Mouse (Mus musculus) heart, embryonic 10.5 days (tissue): ENCODE data around the gene A730061H03Rik. TPM values are rescaled to one million over a fixed set of nuclear protein-coding genes. Genes with fewer than 3 reads are reported as not detected.

Experiments
- DNase-seq: peaks from one replicate; pipeline ENCODE4 v3.0.0-alpha.2; 2017; ENCODE audit warnings: low spot score
- H3K27ac ChIP-seq: fragments of 300-500 bp; sonication (generic); 2 replicates; pipeline ENCODE4 v1.5.1; 2016; ENCODE audit warnings: mild to moderate bottlenecking
- H3K27me3 ChIP-seq: fragments of 300-500 bp; sonication (generic); 2 replicates; pipeline ENCODE4 v1.6.1; 2016; ENCODE audit warnings: mild to moderate bottlenecking; ENCODE audit not compliant: poor library complexity, insufficient read depth, severe bottlenecking
- H3K36me3 ChIP-seq: fragments of 300-500 bp; sonication (generic); 2 replicates; pipeline ENCODE4 v1.6.1; 2016; ENCODE audit warnings: mild to moderate bottlenecking, moderate library complexity
- H3K4me1 ChIP-seq: fragments of 300-500 bp; sonication (generic); 2 replicates; pipeline ENCODE4 v1.6.1; 2016; ENCODE audit warnings: mild to moderate bottlenecking
- H3K4me3 ChIP-seq: fragments of 300-500 bp; sonication (generic); 2 replicates; pipeline ENCODE4 v1.5.1; 2016; ENCODE audit warnings: mild to moderate bottlenecking, moderate library complexity
- H3K9me3 ChIP-seq: fragments of 300-500 bp; sonication (generic); 2 replicates; pipeline ENCODE4 v1.6.1; 2016; ENCODE audit warnings: mild to moderate bottlenecking, moderate library complexity
- WGBS: fragments of 180-500 bp; shearing (Covaris S2); methylation state at CpG from one replicate; pipeline ENCODE4 v1.1.7; 2016; 5-methylcytosine and 5-hydroxymethylcytosine counted together
- polyA plus RNA-seq: library from polyadenylated mRNA; unstranded; fragments of >200 nt; fragmentation: Nextera tagmentation; extraction: Ambion mirVana; gene quantifications from 2 replicates; pipeline ENCODE4 v1.2.1, GENCODE M21; 2016

A730061H03Rik gene
- polyA plus RNA-seq, 1 experiment from 2014 or later, result 1.3 TPM

DNA sequence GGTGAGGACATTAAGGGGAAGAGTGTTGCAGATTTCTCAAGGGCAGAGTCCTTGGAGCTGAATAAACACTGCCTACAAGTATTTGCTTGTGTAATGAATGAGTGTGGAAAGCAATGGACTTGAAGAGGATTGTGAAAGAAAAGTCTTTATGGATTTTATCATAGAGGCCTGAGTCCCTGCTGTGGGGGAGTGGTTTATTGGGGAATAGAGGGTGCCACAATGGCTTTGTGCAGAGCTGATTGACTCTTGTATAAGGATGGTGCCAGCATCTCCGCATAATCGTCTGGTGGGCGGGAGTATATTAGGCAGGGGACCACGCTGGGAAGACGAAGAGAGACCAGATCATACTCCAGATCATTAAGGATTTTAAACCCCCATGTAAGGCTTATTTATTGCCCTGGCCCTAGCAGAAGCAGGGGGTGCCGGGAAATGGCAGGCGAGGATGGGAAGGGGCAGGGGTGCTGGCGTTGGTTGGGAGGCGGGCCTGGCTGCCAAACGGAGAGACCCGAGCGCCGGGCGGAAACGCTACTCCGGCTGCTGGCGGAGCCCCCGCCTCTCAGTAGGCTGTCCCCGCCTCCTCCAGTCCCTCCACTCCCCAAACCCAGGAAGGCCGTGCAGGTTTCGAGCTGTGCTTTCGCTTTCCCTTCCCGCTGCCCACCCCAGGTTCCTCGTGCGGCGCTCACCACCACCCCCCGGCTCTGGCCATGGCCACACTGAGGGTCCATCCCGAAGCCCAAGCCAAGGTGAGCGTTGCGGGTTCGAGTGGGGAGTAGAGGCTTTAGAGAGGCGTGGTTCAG, 17.9 kb upstream of the A730061H03Rik start, which contains the start of gene Psme1:
Gene Psme1 (plus strand): TSS at position 253 of the 797 bp plus-strand sequence.
- no peaks in the 10 kb centered on the region for H3K27me3 ChIP-seq
- peaks cover 28% of the 10 kb centered on the region for H3K36me3 ChIP-seq
- peak; percentile 93 for DNase-seq
- H3K4me1 ChIP-seq, result peaks cover 44% of the 10 kb centered on the region
- under 1% methylated on average over 31 of the region's 32 CpGs for WGBS
- peak within 1 kb of the TSS; percentile 94 for H3K27ac ChIP-seq
- peak within 1 kb of the TSS; percentile 84 for H3K4me3 ChIP-seq
- H3K9me3 ChIP-seq, result no peaks in the 10 kb centered on the region

DNA sequence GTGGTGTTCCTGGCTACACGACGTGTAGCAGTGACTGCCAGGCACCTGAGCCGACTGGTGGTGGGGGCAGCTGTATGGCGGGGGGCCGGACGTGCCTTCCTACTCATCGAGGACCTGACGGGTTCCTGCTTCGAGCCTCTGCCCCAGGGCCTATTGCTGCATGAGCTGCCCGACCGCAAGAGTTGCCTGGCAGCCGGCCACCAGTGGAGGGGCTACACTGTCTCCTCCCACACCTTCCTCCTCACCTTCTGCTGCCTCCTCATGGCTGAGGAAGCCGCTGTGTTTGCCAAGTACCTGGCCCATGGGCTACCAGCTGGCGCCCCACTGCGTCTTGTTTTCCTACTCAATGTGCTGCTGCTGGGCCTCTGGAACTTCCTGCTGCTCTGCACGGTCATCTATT, 16.2 kb upstream of the A730061H03Rik start:
- Histone ChIP-seq H3K36me3 (peaks cover 19% of the 10 kb centered on the region), H3K4me1 (peaks cover 44% of the 10 kb centered on the region), H3K27me3 (no peaks in the 10 kb centered on the region), H3K4me3 (peak overlapping the region; percentile 57), H3K9me3 (no peaks in the 10 kb centered on the region), H3K27ac (peak overlapping the region; percentile 93)
- 56% methylated on average over 16 of the region's 16 CpGs for WGBS
- DNase-seq, result no peak

DNA sequence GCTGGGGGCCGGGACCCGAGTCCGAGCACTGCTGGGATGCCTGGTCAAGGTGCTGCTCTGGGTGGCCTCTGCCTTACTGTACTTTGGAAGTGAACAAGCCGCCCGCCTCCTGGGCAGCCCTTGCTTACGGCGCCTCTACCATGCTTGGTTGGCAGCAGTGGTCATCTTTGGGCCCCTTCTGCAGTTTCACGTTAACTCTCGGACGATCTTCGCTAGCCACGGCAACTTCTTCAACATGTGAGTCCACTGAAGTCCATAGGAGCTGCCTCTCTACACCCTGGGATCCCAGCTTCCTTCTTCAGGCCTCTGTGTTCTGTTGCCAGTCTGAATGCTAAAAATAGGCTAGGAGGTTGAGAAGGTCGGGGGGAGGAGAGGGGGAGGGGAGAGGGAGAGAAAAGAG, 15.5 kb upstream of the A730061H03Rik start:
- peak overlapping the region; percentile 57 for H3K4me3 ChIP-seq
- no peaks in the 10 kb centered on the region for H3K9me3 ChIP-seq
- H3K36me3 ChIP-seq, result peaks cover 12% of the 10 kb centered on the region
- peaks cover 46% of the 10 kb centered on the region for H3K4me1 ChIP-seq
- peak overlapping the region; percentile 93 for H3K27ac ChIP-seq
- WGBS, result 46% methylated on average over 13 of the region's 13 CpGs
- no peak for DNase-seq
- no peaks in the 10 kb centered on the region for H3K27me3 ChIP-seq

DNA sequence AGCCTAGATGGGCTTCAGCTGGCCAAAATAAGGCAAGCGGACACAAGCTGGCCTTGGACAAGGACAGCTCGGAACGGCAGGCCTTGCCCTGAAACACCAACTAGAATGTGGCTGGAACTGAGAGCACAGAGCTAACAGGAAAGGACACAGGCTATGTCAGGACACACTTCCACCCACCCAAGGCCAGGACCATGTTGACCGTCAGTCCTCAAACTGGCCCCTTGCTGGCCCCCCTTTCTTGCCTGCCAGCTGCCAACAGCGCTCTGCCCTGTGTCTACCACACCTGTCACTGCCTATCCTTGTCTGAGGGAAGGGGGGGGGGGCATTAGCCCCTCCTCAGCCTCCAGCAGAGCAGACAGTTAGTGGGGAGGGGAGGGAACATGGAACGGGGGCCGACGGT, 15.1 kb upstream of the A730061H03Rik start, which contains the start of gene Fitm1:
Gene Fitm1 (plus strand): TSS at position 316 of the 400 bp plus-strand sequence.
- H3K4me1 ChIP-seq, result peaks cover 47% of the 10 kb centered on the region
- DNase-seq, result peak; percentile 85
- H3K27me3 ChIP-seq, result no peaks in the 10 kb centered on the region
- H3K9me3 ChIP-seq, result no peaks in the 10 kb centered on the region
- 35% methylated on average over 8 of the region's 8 CpGs for WGBS
- peaks cover 8% of the 10 kb centered on the region for H3K36me3 ChIP-seq
- H3K4me3 ChIP-seq, result peak within 1 kb of the TSS; percentile 57
- peak within 1 kb of the TSS; percentile 93 for H3K27ac ChIP-seq

DNA sequence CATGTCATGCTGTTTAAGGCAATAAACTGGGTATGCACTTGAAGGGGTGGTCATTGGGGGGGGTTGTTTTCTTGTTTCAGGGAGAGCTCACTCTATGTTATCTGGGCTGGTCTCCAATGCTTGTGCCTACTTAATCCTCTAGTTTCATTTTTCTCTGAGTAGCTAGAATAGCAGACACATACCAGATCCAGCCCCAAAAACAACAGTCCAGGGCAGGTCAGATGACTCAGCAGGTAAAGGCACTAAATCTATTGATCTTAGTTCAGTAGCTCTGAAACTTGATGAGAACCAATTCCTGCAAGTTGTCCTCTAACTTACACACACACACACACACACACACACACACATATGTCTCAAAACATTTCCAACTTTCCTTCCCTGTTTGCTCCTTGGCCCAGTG, 11.6 kb upstream of the A730061H03Rik start:
- Histone ChIP-seq H3K27ac (no peak overlapping the region), H3K36me3 (peaks cover 35% of the 10 kb centered on the region), H3K4me3 (no peak overlapping the region), H3K27me3 (no peaks in the 10 kb centered on the region), H3K4me1 (peaks cover 26% of the 10 kb centered on the region), H3K9me3 (no peaks in the 10 kb centered on the region)
- no peak for DNase-seq

DNA sequence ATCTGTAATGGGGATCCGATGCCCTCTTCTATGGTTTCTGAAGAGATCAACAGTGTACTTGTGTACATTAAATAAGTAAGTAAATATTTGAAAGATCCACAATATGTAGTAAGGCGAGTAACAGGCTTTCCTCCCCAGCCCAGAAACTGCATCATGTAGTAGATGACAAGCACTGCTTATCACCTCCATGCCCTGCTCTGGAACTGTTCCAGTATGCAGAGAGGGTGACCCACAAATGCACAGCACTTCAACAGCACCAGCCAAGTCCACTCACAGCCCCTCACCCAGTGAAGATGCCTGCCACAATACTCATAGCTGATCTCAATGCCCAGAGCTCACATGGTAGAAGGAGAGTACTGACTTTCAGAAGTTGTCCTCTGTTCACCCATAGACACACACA, 10.4 kb upstream of the A730061H03Rik start:
- WGBS, result 85% methylated on average over 2 of the region's 2 CpGs
- H3K9me3 ChIP-seq, result no peaks in the 10 kb centered on the region
- H3K27ac ChIP-seq, result no peak overlapping the region
- peaks cover 17% of the 10 kb centered on the region for H3K4me1 ChIP-seq
- no peak overlapping the region for H3K4me3 ChIP-seq
- H3K36me3 ChIP-seq, result peaks cover 47% of the 10 kb centered on the region
- no peak for DNase-seq
- no peaks in the 10 kb centered on the region for H3K27me3 ChIP-seq

DNA sequence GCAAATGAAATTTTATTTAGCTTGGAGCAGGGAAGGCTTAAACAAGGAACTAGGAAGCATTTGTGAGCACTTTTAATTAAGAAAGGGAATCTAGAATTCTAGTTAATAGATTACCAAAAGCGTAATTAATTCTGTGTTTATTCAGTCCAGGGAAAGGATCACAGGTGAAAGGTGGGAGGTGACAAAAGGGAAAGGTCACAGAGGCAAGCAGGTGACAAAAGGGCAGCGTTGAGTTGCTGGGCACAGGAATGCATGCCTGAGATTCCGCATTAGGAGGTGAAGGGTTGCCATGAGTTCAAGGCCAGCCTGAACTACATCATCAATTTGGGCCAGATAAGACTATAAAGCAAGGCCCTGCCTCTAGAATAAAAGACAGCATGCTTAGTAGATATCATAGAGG, 7.3 kb upstream of the A730061H03Rik start:
- H3K4me3 ChIP-seq, result no peak overlapping the region
- peaks cover 78% of the 10 kb centered on the region for H3K36me3 ChIP-seq
- no peak overlapping the region for H3K27ac ChIP-seq
- H3K27me3 ChIP-seq, result no peaks in the 10 kb centered on the region
- no peak for DNase-seq
- no peaks in the 10 kb centered on the region for H3K9me3 ChIP-seq
- H3K4me1 ChIP-seq, result peaks cover 3% of the 10 kb centered on the region; the same call in 1 of the 2 replicates
- WGBS, result 77% methylated on average over 3 of the region's 3 CpGs

DNA sequence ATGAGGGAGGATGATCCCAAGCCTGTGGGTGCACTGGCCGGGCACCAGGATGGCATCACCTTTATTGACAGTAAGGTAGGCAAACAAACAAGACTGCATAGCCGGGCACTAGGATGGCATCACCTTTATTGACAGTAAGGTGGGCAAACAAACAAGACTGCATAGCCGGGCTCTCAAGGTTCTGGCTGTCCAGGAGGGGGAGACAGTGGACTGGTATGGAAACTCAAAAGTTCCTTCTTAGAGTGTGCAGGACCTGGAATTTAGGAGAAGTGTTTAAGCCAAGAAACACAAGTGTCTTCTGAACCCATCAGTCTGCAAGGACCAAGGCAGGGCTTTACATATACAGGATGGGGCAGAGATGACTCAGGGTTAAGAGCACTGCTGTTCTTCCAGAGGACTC, 5.5 kb upstream of the A730061H03Rik start:
- Histone ChIP-seq H3K4me3 (no peak overlapping the region), H3K27ac (no peak overlapping the region), H3K27me3 (no peaks in the 10 kb centered on the region), H3K36me3 (peaks cover 78% of the 10 kb centered on the region), H3K9me3 (no peaks in the 10 kb centered on the region), H3K4me1 (peaks cover 13% of the 10 kb centered on the region)
- WGBS, result 74% methylated on average over 3 of the region's 3 CpGs
- DNase-seq, result no peak

DNA sequence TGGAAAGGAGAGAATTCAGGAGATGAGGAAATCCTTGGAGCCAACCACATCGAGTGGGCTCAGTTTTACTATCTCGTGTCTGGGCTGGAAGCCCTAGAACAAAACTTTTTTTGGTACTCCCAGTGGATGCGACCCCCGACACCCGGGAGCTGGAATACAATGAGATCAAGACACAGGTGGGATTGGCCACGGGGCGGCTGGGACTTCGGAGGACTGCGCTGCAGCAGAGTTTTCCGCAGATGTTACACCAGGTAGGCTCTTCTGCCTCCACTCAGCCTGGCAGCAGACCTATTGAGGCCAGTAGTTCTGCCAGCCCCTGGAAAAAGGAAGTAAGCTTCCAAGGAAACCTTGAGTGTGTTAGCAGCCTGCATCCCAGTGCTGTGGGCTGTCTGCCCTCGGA, 3.0 kb upstream of the A730061H03Rik start:
- Histone ChIP-seq H3K36me3 (peaks cover 57% of the 10 kb centered on the region), H3K27ac (no peak overlapping the region), H3K4me1 (peaks cover 11% of the 10 kb centered on the region), H3K4me3 (no peak overlapping the region), H3K27me3 (no peaks in the 10 kb centered on the region), H3K9me3 (no peaks in the 10 kb centered on the region)
- WGBS, result 88% methylated on average over 11 of the region's 11 CpGs
- DNase-seq, result no peak

DNA sequence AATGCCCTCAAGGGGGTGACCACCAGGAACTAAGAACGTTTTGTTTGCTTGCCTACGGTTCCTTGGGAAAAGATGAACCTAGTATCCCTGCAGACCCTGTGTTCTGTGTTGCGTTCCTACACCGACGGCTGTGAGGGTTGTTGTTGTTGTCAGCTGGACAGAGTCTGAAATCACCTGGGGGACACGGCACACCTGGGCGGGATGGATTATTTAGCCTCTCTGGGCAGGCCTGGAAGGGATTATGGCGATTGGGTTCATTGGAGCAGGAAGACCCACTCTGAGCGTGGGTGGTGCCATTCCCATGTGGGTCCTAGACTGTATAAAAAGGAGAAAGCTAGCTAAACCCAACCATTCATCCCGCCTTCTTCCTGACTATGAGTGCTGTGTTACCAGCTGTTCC, 1.7 kb upstream of the A730061H03Rik start:
- DNase-seq, result no peak
- H3K4me3 ChIP-seq, result no peak overlapping the region
- H3K27ac ChIP-seq, result no peak overlapping the region
- H3K9me3 ChIP-seq, result no peaks in the 10 kb centered on the region
- peaks cover 13% of the 10 kb centered on the region for H3K4me1 ChIP-seq
- H3K27me3 ChIP-seq, result no peaks in the 10 kb centered on the region
- H3K36me3 ChIP-seq, result peaks cover 43% of the 10 kb centered on the region
- 84% methylated on average over 10 of the region's 10 CpGs for WGBS

DNA sequence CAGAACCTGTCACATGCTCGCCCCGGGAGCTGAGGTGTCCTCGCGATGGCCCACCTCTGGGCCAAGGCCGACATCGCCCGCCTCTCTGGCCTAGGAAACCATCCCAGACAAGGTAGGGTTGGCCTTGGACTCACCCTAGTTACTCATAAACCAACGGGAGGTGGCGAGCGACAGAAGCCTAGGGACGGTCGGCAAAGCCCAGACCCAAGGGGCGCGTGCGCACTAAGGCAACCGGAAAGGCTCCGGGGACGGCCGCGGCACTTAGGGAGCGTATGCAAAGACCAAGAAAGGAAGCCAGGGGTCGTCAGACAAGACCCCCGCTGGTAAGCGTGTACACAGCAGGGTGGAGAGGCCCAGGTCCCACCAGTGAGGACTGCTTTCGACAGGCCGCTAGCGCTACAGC, 406 bp downstream of the A730061H03Rik start, which contains the start of gene Dcaf11:
Gene Dcaf11 (plus strand): TSS at position 208 of the 403 bp plus-strand sequence.
- Histone ChIP-seq H3K4me3 (peak within 1 kb of the TSS; percentile 77), H3K9me3 (no peaks in the 10 kb centered on the region), H3K27ac (peak within 1 kb of the TSS; percentile 98), H3K4me1 (peaks cover 16% of the 10 kb centered on the region), H3K36me3 (peaks cover 23% of the 10 kb centered on the region), H3K27me3 (no peaks in the 10 kb centered on the region)
- DNase-seq, result peak; percentile 97
- WGBS, result under 1% methylated on average over 27 of the region's 27 CpGs

DNA sequence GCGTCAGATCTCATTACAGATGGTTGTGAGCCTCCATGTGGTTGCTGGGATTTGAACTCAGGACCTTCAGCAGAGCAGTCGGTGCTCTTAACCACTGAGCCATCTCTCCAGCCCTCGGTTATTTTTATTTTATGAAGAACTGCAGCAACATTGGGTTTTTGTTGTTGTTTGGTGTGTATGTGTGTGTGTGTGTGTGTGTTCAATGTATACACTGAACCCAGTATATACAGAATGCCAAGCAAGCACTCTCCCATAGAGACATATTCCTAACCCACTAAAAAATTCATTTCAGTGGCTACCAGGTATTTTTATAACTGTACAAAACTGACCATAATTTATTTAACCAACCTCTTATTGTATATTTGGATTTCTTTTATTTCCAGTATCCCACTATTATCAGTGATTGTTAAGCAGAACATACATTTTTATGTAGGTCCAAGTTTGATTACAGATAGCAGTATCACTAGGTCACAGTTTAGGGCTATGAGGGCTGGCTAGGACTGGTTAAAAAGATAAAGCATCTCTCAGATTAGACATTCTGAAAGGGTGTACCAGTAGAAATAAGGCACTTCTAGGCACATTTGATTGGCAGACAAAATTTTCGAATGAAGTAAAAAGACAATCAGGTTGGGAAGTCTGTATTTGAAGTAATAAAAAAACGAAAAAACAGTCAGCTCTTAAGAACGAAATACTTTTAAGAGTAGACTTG, 1.3 kb downstream of the A730061H03Rik start:
- Histone ChIP-seq H3K36me3 (peaks cover 14% of the 10 kb centered on the region; the same call in 1 of the 2 replicates), H3K27me3 (no peaks in the 10 kb centered on the region), H3K4me1 (peaks cover 16% of the 10 kb centered on the region), H3K9me3 (no peaks in the 10 kb centered on the region), H3K27ac (peak overlapping the region; percentile 98), H3K4me3 (peak overlapping the region; percentile 77)
- 52% methylated on average over 6 of the region's 6 CpGs for WGBS
- no peak for DNase-seq

DNA sequence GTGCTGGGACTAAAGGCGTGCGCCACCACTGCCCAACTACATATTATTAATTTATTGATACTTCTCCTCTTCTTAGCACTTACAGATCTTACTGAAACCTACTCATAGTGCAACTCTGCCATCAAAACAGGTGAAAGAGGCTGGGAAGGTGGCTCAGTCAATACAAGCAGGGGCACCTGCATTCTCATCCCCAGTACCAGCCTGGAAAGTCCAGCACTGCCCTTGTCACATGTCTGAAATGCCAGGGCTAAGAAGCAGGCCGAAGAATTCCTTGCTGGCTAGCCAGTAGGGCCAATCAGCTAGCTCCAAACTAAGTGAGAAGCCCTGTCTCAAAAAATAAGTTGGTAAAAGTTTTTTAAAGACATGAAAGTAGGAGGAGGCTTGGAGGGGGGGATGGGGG, 2.6 kb downstream of the A730061H03Rik start:
- no peak for DNase-seq
- H3K36me3 ChIP-seq, result 0 out of 2 replicates have a peak, but pooled peaks cover under 1% of the 10 kb centered on the region
- H3K27me3 ChIP-seq, result no peaks in the 10 kb centered on the region
- no peak overlapping the region for H3K27ac ChIP-seq
- WGBS, result 81% methylated on average over 3 of the region's 3 CpGs
- no peaks in the 10 kb centered on the region for H3K9me3 ChIP-seq
- peaks cover 16% of the 10 kb centered on the region for H3K4me1 ChIP-seq
- no peak overlapping the region for H3K4me3 ChIP-seq
